Mouse (Mus musculus) hindbrain, embryonic 11.5 days (tissue): Measurements from ENCODE around the gene Copz2. TPM values are rescaled to one million over a fixed set of nuclear protein-coding genes. Genes with fewer than 3 reads are reported as not detected.

Experiments used
- ATAC-seq: fragments of 200-750 bp; cut with Nextera tagmentation; 2 replicates; pipeline ENCODE4 v1.8.0; 2017; ENCODE audit warnings: mild to moderate bottlenecking, moderate TSS enrichment, moderate library complexity; ENCODE audit not compliant: low FRiP score
- DNase-seq: peaks from one replicate; pipeline ENCODE4 v3.0.0-alpha.2; 2015; ENCODE audit warnings: low spot score
- H3K27ac ChIP-seq: fragments of 300-500 bp; sonication (generic); 2 replicates; pipeline ENCODE4 v1.5.1; 2014; ENCODE audit warnings: mild to moderate bottlenecking, low read depth, low read length
- H3K27me3 ChIP-seq: fragments of 300-500 bp; sonication (generic); 2 replicates; pipeline ENCODE4 v1.6.1; 2014; ENCODE audit warnings: mild to moderate bottlenecking, low read length, moderate library complexity, mixed read lengths; ENCODE audit not compliant: control insufficient read depth, insufficient read depth
- H3K36me3 ChIP-seq: fragments of 300-500 bp; sonication (generic); 2 replicates; pipeline ENCODE4 v1.6.1; 2014; ENCODE audit warnings: mild to moderate bottlenecking, low read length, moderate library complexity, mixed read lengths; ENCODE audit not compliant: control insufficient read depth, insufficient read depth
- H3K4me1 ChIP-seq: fragments of 300-500 bp; sonication (generic); replicated peaks from 2 replicates; pipeline ENCODE4 v1.6.1; 2014; ENCODE audit warnings: low read length, mixed read lengths; ENCODE audit not compliant: control insufficient read depth, insufficient read depth
- H3K4me2 ChIP-seq: fragments of 300-500 bp; sonication (generic); replicated peaks from 2 replicates; pipeline ENCODE4 v1.6.1; 2014; ENCODE audit warnings: mild to moderate bottlenecking, low read depth, low read length
- H3K4me3 ChIP-seq: fragments of 300-500 bp; sonication (generic); 2 replicates; pipeline ENCODE4 v1.5.1; 2014; ENCODE audit warnings: low read depth, low read length
- H3K9ac ChIP-seq: fragments of 300-500 bp; sonication (generic); 2 replicates; pipeline ENCODE4 v1.6.1; 2014; ENCODE audit warnings: low read depth, low read length
- H3K9me3 ChIP-seq: fragments of 300-500 bp; sonication (generic); 2 replicates; pipeline ENCODE4 v1.6.1; 2016; ENCODE audit warnings: low read length; ENCODE audit not compliant: control insufficient read depth
- WGBS: fragments of 180-500 bp; shearing (Covaris S2); extraction: QIAGEN DNeasy Blood & Tissue Kit; methylation state at CpG from one replicate; pipeline ENCODE4 v1.1.7; 2014; 5-methylcytosine and 5-hydroxymethylcytosine counted together
- polyA plus RNA-seq: library from polyadenylated mRNA; unstranded; fragments of >200 nt; fragmentation: Nextera tagmentation; extraction: Ambion mirVana; gene quantifications from 2 replicates; pipeline ENCODE4 v1.2.1, GENCODE M21; 2014

Gene Copz2
- polyA plus RNA-seq, 1 experiment from 2014 or later = 62.8 TPM

- no peak for DNase-seq
- WGBS = 90% methylated on average over 4 of the region's 4 CpGs
- ATAC-seq = no peak
- H3K9ac ChIP-seq = no peak overlapping the region
- no peaks in the 10 kb centered on the region for H3K9me3 ChIP-seq
- no peak overlapping the region for H3K4me2 ChIP-seq
- H3K4me3 ChIP-seq = no peak overlapping the region
- no peaks in the 10 kb centered on the region for H3K27me3 ChIP-seq
- H3K4me1 ChIP-seq = peaks cover 42% of the 10 kb centered on the region
- peak overlapping the region; percentile 88; the same call in 1 of the 2 replicates for H3K27ac ChIP-seq
- H3K36me3 ChIP-seq = no peaks in the 10 kb centered on the region
Measured at GRCm38 (mm10) chr11:96895886-96896285, 46.2 kb downstream of the Copz2 start.

- no peaks in the 10 kb centered on the region for H3K36me3 ChIP-seq
- H3K9me3 ChIP-seq = no peaks in the 10 kb centered on the region
- WGBS = 15% methylated on average over 13 of the region's 13 CpGs
- peaks cover 47% of the 10 kb centered on the region for H3K4me1 ChIP-seq
- peak overlapping the region; percentile 45; the same call in 1 of the 2 replicates for H3K9ac ChIP-seq
- 0 out of 2 replicates have a peak overlapping the region, but pooled peaks have one; percentile 17 for H3K4me2 ChIP-seq
- H3K4me3 ChIP-seq = no peak overlapping the region
- H3K27ac ChIP-seq = peak overlapping the region; percentile 97
- peak; percentile 89 for DNase-seq
- H3K27me3 ChIP-seq = no peaks in the 10 kb centered on the region
- ATAC-seq = peak; percentile 88
Measured at GRCm38 (mm10) chr11:96899449-96900306, 50.0 kb downstream of the Copz2 start.

GRCm38 (mm10) chr11:96901332-96901731 is 51.7 kb downstream of the Copz2 start:
- Histone ChIP-seq H3K4me3 (no peak overlapping the region), H3K9ac (peak overlapping the region; percentile 43), H3K4me1 (peaks cover 59% of the 10 kb centered on the region), H3K36me3 (no peaks in the 10 kb centered on the region), H3K27me3 (no peaks in the 10 kb centered on the region), H3K9me3 (no peaks in the 10 kb centered on the region), H3K27ac (peak overlapping the region; percentile 97), H3K4me2 (no peak overlapping the region)
- 29% methylated on average over 9 of the region's 9 CpGs for WGBS
- ATAC-seq = no peak
- peak; percentile 39 for DNase-seq

- Histone ChIP-seq H3K36me3 (no peaks in the 10 kb centered on the region), H3K9ac (peak overlapping the region; percentile 38; the same call in 1 of the 2 replicates), H3K4me2 (no peak overlapping the region), H3K9me3 (no peaks in the 10 kb centered on the region), H3K4me3 (no peak overlapping the region), H3K27ac (peak overlapping the region; percentile 97), H3K4me1 (peaks cover 67% of the 10 kb centered on the region), H3K27me3 (no peaks in the 10 kb centered on the region)
- 10% methylated on average over 16 of the region's 16 CpGs for WGBS
- ATAC-seq (peak; percentile 66), DNase-seq (peak; percentile 82)
Measured at GRCm38 (mm10) chr11:96902639-96903635, 53.3 kb downstream of the Copz2 start.

- no peak overlapping the region for H3K4me2 ChIP-seq
- peaks cover 49% of the 10 kb centered on the region for H3K4me1 ChIP-seq
- H3K9me3 ChIP-seq = no peaks in the 10 kb centered on the region
- no peak overlapping the region for H3K4me3 ChIP-seq
- no peaks in the 10 kb centered on the region for H3K27me3 ChIP-seq
- peak; percentile 61 for ATAC-seq
- peak overlapping the region; percentile 95 for H3K27ac ChIP-seq
- WGBS = 16% methylated on average over 15 of the region's 15 CpGs
- peak; percentile 72 for DNase-seq
- peak overlapping the region; percentile 3 for H3K9ac ChIP-seq
- 0 out of 2 replicates have a peak, but pooled peaks cover 3% of the 10 kb centered on the region for H3K36me3 ChIP-seq
Measured at GRCm38 (mm10) chr11:96906431-96907161, 56.9 kb downstream of the Copz2 start.

- DNase-seq (no peak), ATAC-seq (no peak)
- H3K9ac ChIP-seq = peak overlapping the region; percentile 16; the same call in 1 of the 2 replicates
- H3K4me3 ChIP-seq = no peak overlapping the region
- 87% methylated on average over 12 of the region's 12 CpGs for WGBS
- H3K36me3 ChIP-seq = 0 out of 2 replicates have a peak, but pooled peaks cover 3% of the 10 kb centered on the region
- no peaks in the 10 kb centered on the region for H3K9me3 ChIP-seq
- peaks cover 38% of the 10 kb centered on the region for H3K4me1 ChIP-seq
- peak overlapping the region; percentile 95 for H3K27ac ChIP-seq
- H3K27me3 ChIP-seq = no peaks in the 10 kb centered on the region
- no peak overlapping the region for H3K4me2 ChIP-seq
Measured at GRCm38 (mm10) chr11:96908594-96908993, 58.9 kb downstream of the Copz2 start.

GRCm38 (mm10) chr11:96910003-96910402 is 60.3 kb downstream of the Copz2 start:
- ATAC-seq (peak; percentile 51), DNase-seq (peak; percentile 90)
- no peaks in the 10 kb centered on the region for H3K27me3 ChIP-seq
- peak overlapping the region; percentile 52; the same call in 1 of the 2 replicates for H3K27ac ChIP-seq
- H3K4me2 ChIP-seq = no peak overlapping the region
- H3K36me3 ChIP-seq = 0 out of 2 replicates have a peak, but pooled peaks cover 3% of the 10 kb centered on the region
- no peak overlapping the region for H3K4me3 ChIP-seq
- peak overlapping the region; percentile 24; the same call in 1 of the 2 replicates for H3K9ac ChIP-seq
- 22% methylated on average over 7 of the region's 7 CpGs for WGBS
- H3K9me3 ChIP-seq = no peaks in the 10 kb centered on the region
- H3K4me1 ChIP-seq = peaks cover 35% of the 10 kb centered on the region
